Mouse (Mus musculus) neural tube, embryonic 12.5 days (tissue): ENCODE results near the gene Gclm. TPM values are rescaled to one million over a fixed set of nuclear protein-coding genes. Genes with fewer than 3 reads are reported as not detected.
A peak's percentile ranks its signal among the peaks of the same experiment; 100 is the strongest.

Experiments
- ATAC-seq: fragments of 200-750 bp; cut with Nextera tagmentation; 2 replicates; pipeline ENCODE4 v1.8.0; 2017; ENCODE audit warnings: low read depth, mild to moderate bottlenecking, moderate TSS enrichment, moderate library complexity; ENCODE audit not compliant: low FRiP score
- H3K27ac ChIP-seq: fragments of 300-500 bp; sonication (generic); 2 replicates; pipeline ENCODE4 v1.5.1; 2016
- H3K27me3 ChIP-seq: fragments of 300-500 bp; sonication (generic); replicated peaks from 2 replicates; pipeline ENCODE4 v1.6.1; 2016; ENCODE audit warnings: mild to moderate bottlenecking
- H3K36me3 ChIP-seq: fragments of 300-500 bp; sonication (generic); 2 replicates; pipeline ENCODE4 v1.6.1; 2016; ENCODE audit warnings: mild to moderate bottlenecking
- H3K4me1 ChIP-seq: fragments of 300-500 bp; sonication (generic); 2 replicates; pipeline ENCODE4 v1.6.1; 2016
- H3K4me2 ChIP-seq: fragments of 300-500 bp; sonication (generic); replicated peaks from 2 replicates; pipeline ENCODE4 v1.6.1; 2016; ENCODE audit warnings: mild to moderate bottlenecking
- H3K4me3 ChIP-seq: fragments of 300-500 bp; sonication (generic); 2 replicates; pipeline ENCODE4 v1.5.1; 2016
- H3K9ac ChIP-seq: fragments of 300-500 bp; sonication (generic); 2 replicates; pipeline ENCODE4 v1.6.1; 2016; ENCODE audit warnings: mild to moderate bottlenecking
- H3K9me3 ChIP-seq: fragments of 300-500 bp; sonication (generic); 2 replicates; pipeline ENCODE4 v1.6.1; 2016; ENCODE audit warnings: mild to moderate bottlenecking
- WGBS: fragments of 180-500 bp; shearing (Covaris S2); methylation state at CpG from one replicate; pipeline ENCODE4 v1.1.7; 2016; 5-methylcytosine and 5-hydroxymethylcytosine counted together
- microRNA counts: library from miRNA; unstranded; fragments of <30 nt; microRNA quantifications from one replicate; lab custom pipeline; 2017
- microRNA-seq: library from miRNA; unstranded; fragments of <30 nt; microRNA quantifications from one replicate; pipeline ENCODE4, GENCODE M21; 2017
- polyA plus RNA-seq: library from polyadenylated mRNA; unstranded; fragments of >200 nt; fragmentation: Nextera tagmentation; extraction: Ambion mirVana; gene quantifications from 2 replicates; pipeline ENCODE4 v1.2.1, GENCODE M21; 2016

The Gclm gene
- polyA plus RNA-seq, 1 experiment from 2014 or later = 62.3 TPM

GRCm38 (mm10) chr3:122300983-122301919 lies 55.9 kb downstream of the Gclm start:
- H3K9ac ChIP-seq = no peak overlapping the region
- H3K27me3 ChIP-seq = no peaks in the 10 kb centered on the region
- H3K4me1 ChIP-seq = 0 out of 2 replicates have a peak, but pooled peaks cover 4% of the 10 kb centered on the region
- WGBS = 72% methylated on average over 9 of the region's 9 CpGs
- no peak overlapping the region for H3K27ac ChIP-seq
- H3K36me3 ChIP-seq = no peaks in the 10 kb centered on the region
- H3K4me2 ChIP-seq = no peak overlapping the region
- H3K9me3 ChIP-seq = no peaks in the 10 kb centered on the region
- no peak overlapping the region for H3K4me3 ChIP-seq
- ATAC-seq = no peak

- Histone ChIP-seq H3K9me3 (no peaks in the 10 kb centered on the region), H3K27ac (no peak overlapping the region), H3K4me1 (no peaks in the 10 kb centered on the region), H3K4me3 (no peak overlapping the region), H3K27me3 (no peaks in the 10 kb centered on the region), H3K36me3 (no peaks in the 10 kb centered on the region), H3K4me2 (no peak overlapping the region), H3K9ac (no peak overlapping the region)
- 85% methylated on average over 4 of the region's 4 CpGs for WGBS
- ATAC-seq = no peak
Observed at GRCm38 (mm10) chr3:122304560-122304959, 59.2 kb downstream of the Gclm start.

GRCm38 (mm10) chr3:122307894-122308671 lies 62.7 kb downstream of the Gclm start:
- Histone ChIP-seq H3K9me3 (no peaks in the 10 kb centered on the region), H3K9ac (no peak overlapping the region), H3K4me2 (no peak overlapping the region), H3K27me3 (no peaks in the 10 kb centered on the region), H3K4me1 (no peaks in the 10 kb centered on the region), H3K27ac (no peak overlapping the region), H3K36me3 (no peaks in the 10 kb centered on the region), H3K4me3 (no peak overlapping the region)
- no peak for ATAC-seq
- 71% methylated on average over 4 of the region's 4 CpGs for WGBS

- no peak overlapping the region for H3K4me3 ChIP-seq
- H3K4me1 ChIP-seq = no peaks in the 10 kb centered on the region
- H3K36me3 ChIP-seq = no peaks in the 10 kb centered on the region
- H3K9ac ChIP-seq = no peak overlapping the region
- no peak overlapping the region for H3K27ac ChIP-seq
- 39% methylated on average over 6 of the region's 6 CpGs for WGBS
- H3K9me3 ChIP-seq = no peaks in the 10 kb centered on the region
- no peaks in the 10 kb centered on the region for H3K27me3 ChIP-seq
- H3K4me2 ChIP-seq = no peak overlapping the region
- ATAC-seq = no peak
Observed at GRCm38 (mm10) chr3:122308981-122309380, 63.6 kb downstream of the Gclm start.

- ATAC-seq = peak; percentile 54; the same call in 1 of the 2 replicates
- Histone ChIP-seq H3K4me1 (peaks cover 10% of the 10 kb centered on the region), H3K9ac (no peak overlapping the region), H3K4me2 (no peak overlapping the region), H3K27ac (no peak overlapping the region), H3K4me3 (no peak overlapping the region), H3K9me3 (no peaks in the 10 kb centered on the region), H3K27me3 (no peaks in the 10 kb centered on the region), H3K36me3 (no peaks in the 10 kb centered on the region)
- 27% methylated on average over 2 of the region's 2 CpGs for WGBS
Observed at GRCm38 (mm10) chr3:122312078-122312477, 66.7 kb downstream of the Gclm start.

- no peaks in the 10 kb centered on the region for H3K9me3 ChIP-seq
- no peak overlapping the region for H3K27ac ChIP-seq
- no peak for ATAC-seq
- WGBS = 81% methylated on average over 10 of the region's 10 CpGs
- no peaks in the 10 kb centered on the region for H3K27me3 ChIP-seq
- no peaks in the 10 kb centered on the region for H3K36me3 ChIP-seq
- peaks cover 10% of the 10 kb centered on the region for H3K4me1 ChIP-seq
- no peak overlapping the region for H3K4me2 ChIP-seq
- no peak overlapping the region for H3K4me3 ChIP-seq
- no peak overlapping the region for H3K9ac ChIP-seq
Observed at GRCm38 (mm10) chr3:122312936-122313629, 67.7 kb downstream of the Gclm start.

- Histone ChIP-seq H3K27ac (no peak overlapping the region), H3K27me3 (no peaks in the 10 kb centered on the region), H3K9ac (no peak overlapping the region), H3K4me1 (peaks cover 10% of the 10 kb centered on the region), H3K4me2 (no peak overlapping the region), H3K4me3 (no peak overlapping the region), H3K36me3 (no peaks in the 10 kb centered on the region), H3K9me3 (no peaks in the 10 kb centered on the region)
- 60% methylated on average over 7 of the region's 7 CpGs for WGBS
- no peak for ATAC-seq
Observed at GRCm38 (mm10) chr3:122313936-122314335, 68.6 kb downstream of the Gclm start.

- Histone ChIP-seq H3K27ac (no peak overlapping the region), H3K9ac (no peak overlapping the region), H3K4me1 (peaks cover 12% of the 10 kb centered on the region), H3K36me3 (no peaks in the 10 kb centered on the region), H3K4me3 (no peak overlapping the region), H3K4me2 (peak overlapping the region; percentile 34; the same call in 1 of the 2 replicates), H3K27me3 (no peaks in the 10 kb centered on the region), H3K9me3 (no peaks in the 10 kb centered on the region)
- WGBS = 24% methylated on average over 11 of the region's 11 CpGs
- no peak for ATAC-seq
Observed at GRCm38 (mm10) chr3:122316621-122317020, 71.3 kb downstream of the Gclm start.

- H3K9me3 ChIP-seq = no peaks in the 10 kb centered on the region
- 85% methylated on average over 6 of the region's 6 CpGs for WGBS
- no peak overlapping the region for H3K27ac ChIP-seq
- H3K9ac ChIP-seq = no peak overlapping the region
- no peak for ATAC-seq
- peaks cover 19% of the 10 kb centered on the region for H3K4me1 ChIP-seq
- H3K27me3 ChIP-seq = no peaks in the 10 kb centered on the region
- H3K4me2 ChIP-seq = no peak overlapping the region
- H3K36me3 ChIP-seq = no peaks in the 10 kb centered on the region
- no peak overlapping the region for H3K4me3 ChIP-seq
Observed at GRCm38 (mm10) chr3:122317339-122317738, 72.0 kb downstream of the Gclm start.

MicroRNAs within 50 kb of the gene (microRNA counts, 519-probe panel; counts per million panel counts)
- microRNA mmu-miR-760 (lab: Ali Mortazavi, UCI) = 342 counts per million, percentile 67 among the panel's probes with 10 or more counts

Small RNA genes within 50 kb of the gene (microRNA-seq; reads per million reads assigned to microRNA genes)
- gene Gm22903 (not detected), gene Mir760 (425 reads per million, percentile 71 among the genes with 10 or more reads in this experiment)

Other genes starting within 250 kb of the Gclm start
- gene Abca4, start 201.1 kb upstream of the Gclm start, polyA plus RNA-seq = 0.70 and 0.75 TPM in 2 replicates
- 70.4 and 72.8 TPM in 2 replicates for gene Dnttip2, start 28.8 kb downstream of the Gclm start, polyA plus RNA-seq
- 13.2 and 14.0 TPM in 2 replicates for gene Bcar3, start 48.6 kb downstream of the Gclm start, polyA plus RNA-seq